Mouse (Mus musculus) midbrain, embryonic 10.5 days (tissue): ENCODE results near the gene Vipr1. TPM values are rescaled to one million over a fixed set of nuclear protein-coding genes. Genes with fewer than 3 reads are reported as not detected.
A peak's percentile ranks its signal among the peaks of the same experiment; 100 is the strongest.

Source experiments
- DNase-seq: peaks from one replicate; pipeline ENCODE4 v3.0.0-alpha.2; 2017; ENCODE audit warnings: low spot score
- H3K27ac ChIP-seq: fragments of 300-500 bp; sonication (generic); replicated peaks from 2 replicates; pipeline ENCODE4 v1.5.1; 2016; ENCODE audit warnings: mild to moderate bottlenecking
- H3K27me3 ChIP-seq: fragments of 300-500 bp; sonication (generic); 2 replicates; pipeline ENCODE4 v1.6.1; 2016; ENCODE audit warnings: low read depth, mild to moderate bottlenecking; ENCODE audit not compliant: poor library complexity, severe bottlenecking
- H3K36me3 ChIP-seq: fragments of 300-500 bp; sonication (generic); 2 replicates; pipeline ENCODE4 v1.6.1; 2016; ENCODE audit warnings: mild to moderate bottlenecking, moderate library complexity
- H3K4me1 ChIP-seq: fragments of 300-500 bp; sonication (generic); 2 replicates; pipeline ENCODE4 v1.6.1; 2016
- H3K4me3 ChIP-seq: fragments of 300-500 bp; sonication (generic); 2 replicates; pipeline ENCODE4 v1.5.1; 2016; ENCODE audit warnings: mild to moderate bottlenecking, moderate library complexity
- H3K9me3 ChIP-seq: fragments of 300-500 bp; sonication (generic); replicated peaks from 2 replicates; pipeline ENCODE4 v1.6.1; 2016; ENCODE audit warnings: mild to moderate bottlenecking
- WGBS: fragments of 180-500 bp; shearing (Covaris S2); methylation state at CpG from one replicate; pipeline ENCODE4 v1.1.7; 2016; 5-methylcytosine and 5-hydroxymethylcytosine counted together
- polyA plus RNA-seq: library from polyadenylated mRNA; unstranded; fragments of >200 nt; fragmentation: Nextera tagmentation; extraction: Ambion mirVana; gene quantifications from 2 replicates; pipeline ENCODE4 v1.2.1, GENCODE M21; 2016

Vipr1 gene
- polyA plus RNA-seq, 1 experiment from 2014 or later = 0.80 TPM

DNA sequence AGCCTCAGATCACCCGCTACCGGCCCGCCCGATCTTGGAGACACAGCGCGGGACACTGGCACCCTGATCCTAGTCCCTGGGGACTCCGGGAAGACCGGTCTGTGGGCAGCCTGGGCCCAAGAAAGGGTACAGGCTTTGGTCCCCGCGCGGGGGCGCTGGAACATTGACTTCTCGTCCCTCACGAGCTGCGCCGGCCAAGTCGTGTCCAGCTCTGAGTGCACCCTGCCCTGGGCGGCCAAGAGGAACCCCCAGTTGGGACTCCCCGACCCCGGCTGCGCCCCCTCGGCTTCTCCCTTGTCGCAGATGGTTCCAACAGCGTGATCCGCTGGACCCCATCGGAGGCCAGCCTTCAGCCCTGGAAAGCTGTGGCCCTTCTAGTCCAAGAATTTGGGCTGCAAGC lies 515 bp upstream of the Vipr1 start, which contains the start of gene Lyzl4:
Gene Lyzl4, minus strand, starts transcription at position 96 of the 400 bp plus-strand sequence.
- under 1% methylated on average over 26 of the region's 26 CpGs for WGBS
- H3K27me3 ChIP-seq = peaks cover 90% of the 10 kb centered on the region
- peaks cover 24% of the 10 kb centered on the region for H3K4me1 ChIP-seq
- peak; percentile 84 for DNase-seq
- peak within 1 kb of the TSS; percentile 78 for H3K27ac ChIP-seq
- peak within 1 kb of the TSS; percentile 64 for H3K4me3 ChIP-seq
- no peaks in the 10 kb centered on the region for H3K36me3 ChIP-seq
- no peaks in the 10 kb centered on the region for H3K9me3 ChIP-seq

DNA sequence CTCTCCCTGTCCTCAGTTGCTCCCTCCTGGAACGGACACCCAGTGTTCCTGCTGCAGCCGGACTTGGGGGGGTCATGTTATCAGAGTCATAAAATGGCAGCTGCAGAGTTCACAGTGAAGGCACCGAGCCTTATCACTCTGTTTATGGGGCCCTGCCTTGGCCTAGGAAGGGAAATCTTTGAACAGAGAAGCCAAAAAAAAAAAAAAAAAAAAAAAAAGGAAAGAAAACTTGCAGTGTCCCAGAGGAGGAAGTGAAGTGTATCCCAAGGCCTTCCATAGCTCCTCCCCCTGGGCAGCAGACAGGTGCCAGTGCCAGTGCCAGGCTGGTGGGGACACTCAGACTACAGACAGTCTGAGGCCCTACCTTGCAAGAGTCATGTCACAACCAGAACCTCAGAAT lies 2.3 kb downstream of the Vipr1 start:
- H3K27me3 ChIP-seq = peaks cover 65% of the 10 kb centered on the region
- no peaks in the 10 kb centered on the region for H3K9me3 ChIP-seq
- no peak overlapping the region for H3K4me3 ChIP-seq
- 82% methylated on average over 3 of the region's 3 CpGs for WGBS
- DNase-seq = no peak
- no peak overlapping the region for H3K27ac ChIP-seq
- peaks cover 24% of the 10 kb centered on the region for H3K4me1 ChIP-seq
- H3K36me3 ChIP-seq = no peaks in the 10 kb centered on the region

DNA sequence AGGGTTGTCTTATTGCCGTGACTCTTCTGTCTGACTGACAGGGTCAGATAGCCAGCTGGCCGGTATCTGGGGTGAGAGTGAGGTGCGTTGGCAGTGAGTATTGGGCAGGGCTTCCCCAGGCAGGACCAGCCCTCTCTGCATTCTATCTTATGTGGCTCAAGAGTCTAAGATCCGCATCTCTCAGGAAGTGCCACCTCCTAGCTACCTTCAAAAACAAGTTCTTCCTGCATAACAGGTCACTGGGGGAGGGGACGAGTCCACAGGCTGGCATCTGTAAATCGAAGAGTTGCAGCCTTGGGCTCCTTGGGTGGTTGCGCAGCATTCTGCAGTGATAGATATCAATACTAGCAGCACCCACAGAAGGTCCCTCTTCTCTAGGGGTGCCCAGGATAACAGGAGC lies 4.5 kb downstream of the Vipr1 start:
- WGBS = 76% methylated on average over 7 of the region's 7 CpGs
- DNase-seq = no peak
- H3K27me3 ChIP-seq = peaks cover 43% of the 10 kb centered on the region
- no peak overlapping the region for H3K27ac ChIP-seq
- H3K36me3 ChIP-seq = no peaks in the 10 kb centered on the region
- H3K4me3 ChIP-seq = no peak overlapping the region
- peaks cover 14% of the 10 kb centered on the region for H3K4me1 ChIP-seq
- no peaks in the 10 kb centered on the region for H3K9me3 ChIP-seq

DNA sequence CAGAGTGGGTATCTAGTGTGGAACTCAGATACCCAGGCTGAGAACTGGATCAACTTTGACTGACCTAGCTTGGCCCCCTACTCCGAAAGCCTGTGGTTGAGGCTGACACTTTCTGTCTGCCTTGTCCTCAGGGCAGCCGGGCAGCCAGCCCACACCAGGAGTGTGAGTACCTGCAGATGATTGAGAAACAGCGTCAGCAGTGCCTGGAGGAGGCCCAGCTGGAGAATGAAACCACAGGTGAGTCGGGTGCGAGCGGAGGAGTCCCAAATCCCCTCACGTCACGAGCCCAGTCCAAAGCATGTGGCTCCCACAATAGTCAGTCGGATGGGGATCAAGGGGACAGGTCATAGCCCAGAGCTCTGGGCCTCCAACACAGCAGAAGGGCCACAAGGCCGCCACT lies 11.2 kb downstream of the Vipr1 start:
- no peaks in the 10 kb centered on the region for H3K27me3 ChIP-seq

DNA sequence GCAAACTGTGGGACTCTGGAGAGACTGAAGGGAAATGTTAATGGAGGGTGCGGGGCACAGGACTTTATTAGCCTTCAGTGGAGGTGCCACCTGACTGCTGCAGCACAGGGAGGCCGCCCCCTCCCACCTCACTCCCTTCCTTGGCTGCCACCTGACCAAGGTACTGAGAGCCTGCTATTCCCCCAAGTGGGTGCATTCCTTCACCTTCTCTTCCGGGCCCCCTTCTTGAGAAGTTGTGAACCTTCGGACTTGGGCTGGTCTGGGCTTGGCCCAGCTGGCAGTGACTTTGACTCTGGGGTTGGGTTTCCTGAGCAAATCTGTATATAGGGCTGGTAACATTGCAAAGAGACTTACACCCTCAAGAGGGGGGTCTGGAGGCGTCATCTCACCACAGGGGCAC lies 13.8 kb downstream of the Vipr1 start:
- 87% methylated on average over 5 of the region's 5 CpGs for WGBS
- no peaks in the 10 kb centered on the region for H3K27me3 ChIP-seq
- no peak overlapping the region for H3K27ac ChIP-seq
- H3K9me3 ChIP-seq = no peaks in the 10 kb centered on the region
- DNase-seq = no peak
- H3K36me3 ChIP-seq = no peaks in the 10 kb centered on the region
- H3K4me1 ChIP-seq = no peaks in the 10 kb centered on the region
- no peak overlapping the region for H3K4me3 ChIP-seq

More for the DNA sequence above, 11.2 kb downstream of the Vipr1 start:
- Histone ChIP-seq H3K4me1 (no peaks in the 10 kb centered on the region), H3K27ac (no peak overlapping the region), H3K36me3 (no peaks in the 10 kb centered on the region), H3K4me3 (no peak overlapping the region), H3K9me3 (no peaks in the 10 kb centered on the region)
- WGBS = 89% methylated on average over 10 of the region's 10 CpGs
- DNase-seq = no peak

DNA sequence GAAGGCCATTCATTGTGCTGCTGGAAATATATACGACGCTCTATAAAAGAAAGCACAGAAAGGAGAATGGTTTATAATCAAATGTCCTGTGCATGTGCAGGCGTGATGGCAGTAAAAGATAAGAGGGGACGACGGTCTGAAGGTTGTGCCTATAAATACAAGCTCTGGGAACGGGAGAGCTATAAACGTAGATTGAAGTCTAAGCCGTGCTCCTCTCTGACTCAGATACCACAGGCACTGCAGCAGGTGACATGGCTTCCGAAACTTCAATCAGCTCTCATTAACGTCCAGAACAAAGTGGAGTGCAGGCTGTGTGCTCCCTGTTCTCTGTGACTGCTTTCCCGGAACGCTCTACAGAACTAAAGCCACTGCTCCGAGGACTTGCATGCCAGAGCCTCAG lies 14.6 kb downstream of the Vipr1 start:
- WGBS = 81% methylated on average over 13 of the region's 13 CpGs
- Histone ChIP-seq H3K9me3 (no peaks in the 10 kb centered on the region), H3K4me1 (no peaks in the 10 kb centered on the region), H3K27me3 (no peaks in the 10 kb centered on the region), H3K27ac (no peak overlapping the region), H3K4me3 (no peak overlapping the region), H3K36me3 (no peaks in the 10 kb centered on the region)
- no peak for DNase-seq

DNA sequence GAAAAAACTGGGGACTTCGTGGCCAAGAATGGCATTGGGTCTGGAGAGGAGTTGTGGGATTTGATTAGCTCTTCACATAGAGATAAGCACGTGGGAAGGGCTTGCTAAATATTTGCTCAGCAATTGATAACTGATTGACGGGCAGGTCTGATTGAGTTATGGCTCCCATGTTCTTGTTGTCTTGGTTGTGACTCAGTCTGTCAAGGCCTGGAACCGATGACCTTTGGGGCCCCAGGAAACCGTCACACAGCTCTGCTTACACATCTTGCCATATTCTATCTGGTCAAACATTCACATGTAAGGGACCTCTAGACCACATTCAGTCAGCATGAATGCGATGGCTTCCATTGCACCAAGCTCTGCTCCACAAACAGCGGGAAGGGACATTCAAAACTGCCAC lies 15.7 kb downstream of the Vipr1 start:
- Histone ChIP-seq H3K4me1 (no peaks in the 10 kb centered on the region), H3K27me3 (no peaks in the 10 kb centered on the region), H3K9me3 (no peaks in the 10 kb centered on the region), H3K4me3 (no peak overlapping the region), H3K36me3 (no peaks in the 10 kb centered on the region), H3K27ac (no peak overlapping the region)
- DNase-seq = no peak
- WGBS = 87% methylated on average over 7 of the region's 7 CpGs

DNA sequence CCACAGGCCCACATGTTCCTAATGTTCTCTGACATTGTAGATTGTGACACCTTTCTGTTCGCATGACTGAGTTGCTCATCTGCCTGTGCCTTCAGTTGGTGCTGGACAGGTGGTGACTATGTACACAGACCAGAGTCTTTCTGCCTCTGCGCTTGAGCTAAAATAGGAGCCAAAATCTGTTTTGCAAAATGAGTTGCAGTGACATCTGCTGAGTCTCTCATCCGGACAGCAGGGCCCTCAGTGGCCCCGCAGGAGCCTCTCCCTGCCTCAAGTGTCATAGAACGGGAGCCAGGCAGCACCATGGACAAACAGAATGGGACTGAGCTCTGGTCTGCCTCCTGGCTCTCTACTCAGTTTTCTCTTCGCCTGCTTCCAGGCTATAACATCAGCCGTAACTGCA lies 17.3 kb downstream of the Vipr1 start:
- Histone ChIP-seq H3K4me1 (no peaks in the 10 kb centered on the region), H3K27ac (no peak overlapping the region), H3K27me3 (no peaks in the 10 kb centered on the region), H3K9me3 (no peaks in the 10 kb centered on the region), H3K4me3 (no peak overlapping the region), H3K36me3 (no peaks in the 10 kb centered on the region)
- DNase-seq = no peak
- WGBS = 79% methylated on average over 7 of the region's 7 CpGs

DNA sequence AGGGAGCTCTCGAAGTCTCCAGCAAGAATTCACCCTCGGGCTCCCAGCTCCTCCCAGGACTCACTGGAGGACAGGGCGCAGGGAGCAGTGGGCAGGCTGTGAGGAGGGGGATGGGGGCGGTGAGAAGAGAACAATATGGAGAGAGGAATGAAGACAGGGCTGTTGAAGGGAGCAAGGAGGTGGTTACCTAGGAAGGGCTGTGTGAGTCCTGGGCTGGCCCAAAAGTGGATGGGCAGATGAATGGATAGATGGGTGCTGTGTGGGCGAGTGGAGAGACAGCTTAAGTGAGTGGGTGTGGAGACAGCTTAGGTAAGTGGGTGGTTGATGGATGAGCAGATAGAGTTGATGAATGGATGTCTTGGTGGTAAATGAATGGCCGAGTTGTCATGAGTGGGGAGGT lies 21.0 kb downstream of the Vipr1 start:
- peaks cover 27% of the 10 kb centered on the region for H3K27me3 ChIP-seq
- DNase-seq = no peak
- H3K36me3 ChIP-seq = no peaks in the 10 kb centered on the region
- H3K9me3 ChIP-seq = no peaks in the 10 kb centered on the region
- H3K27ac ChIP-seq = no peak overlapping the region
- no peak overlapping the region for H3K4me3 ChIP-seq
- peaks cover 13% of the 10 kb centered on the region; the same call in 1 of the 2 replicates for H3K4me1 ChIP-seq
- 78% methylated on average over 6 of the region's 6 CpGs for WGBS

DNA sequence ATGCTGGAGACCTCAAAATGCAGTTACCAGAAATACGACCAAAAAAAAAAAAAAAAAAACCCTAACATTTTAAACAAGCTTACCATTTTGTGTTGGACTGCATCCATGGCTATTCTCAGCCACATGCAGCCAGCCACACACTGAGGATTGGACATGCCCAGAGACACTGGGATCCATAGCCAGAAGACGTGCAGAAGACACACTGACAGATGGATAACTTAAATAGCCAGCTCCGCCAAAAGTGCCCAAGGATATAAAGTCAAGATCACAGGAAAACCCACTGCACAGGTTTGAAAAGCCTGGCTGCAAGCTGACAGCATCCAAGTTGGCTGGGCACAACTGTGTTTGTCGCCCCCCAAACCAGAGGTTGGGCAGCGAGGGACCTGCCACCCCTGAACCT lies 21.6 kb downstream of the Vipr1 start:
- 87% methylated on average over 5 of the region's 5 CpGs for whole genome bisulfite sequencing
- H3K27me3 ChIP-seq = peaks cover 34% of the 10 kb centered on the region
- H3K4me1 ChIP-seq = peaks cover 20% of the 10 kb centered on the region
- H3K36me3 ChIP-seq = no peaks in the 10 kb centered on the region
- no peak overlapping the region for H3K27ac ChIP-seq
- H3K9me3 ChIP-seq = no peaks in the 10 kb centered on the region
- DNase-seq = no peak
- H3K4me3 ChIP-seq = no peak overlapping the region

DNA sequence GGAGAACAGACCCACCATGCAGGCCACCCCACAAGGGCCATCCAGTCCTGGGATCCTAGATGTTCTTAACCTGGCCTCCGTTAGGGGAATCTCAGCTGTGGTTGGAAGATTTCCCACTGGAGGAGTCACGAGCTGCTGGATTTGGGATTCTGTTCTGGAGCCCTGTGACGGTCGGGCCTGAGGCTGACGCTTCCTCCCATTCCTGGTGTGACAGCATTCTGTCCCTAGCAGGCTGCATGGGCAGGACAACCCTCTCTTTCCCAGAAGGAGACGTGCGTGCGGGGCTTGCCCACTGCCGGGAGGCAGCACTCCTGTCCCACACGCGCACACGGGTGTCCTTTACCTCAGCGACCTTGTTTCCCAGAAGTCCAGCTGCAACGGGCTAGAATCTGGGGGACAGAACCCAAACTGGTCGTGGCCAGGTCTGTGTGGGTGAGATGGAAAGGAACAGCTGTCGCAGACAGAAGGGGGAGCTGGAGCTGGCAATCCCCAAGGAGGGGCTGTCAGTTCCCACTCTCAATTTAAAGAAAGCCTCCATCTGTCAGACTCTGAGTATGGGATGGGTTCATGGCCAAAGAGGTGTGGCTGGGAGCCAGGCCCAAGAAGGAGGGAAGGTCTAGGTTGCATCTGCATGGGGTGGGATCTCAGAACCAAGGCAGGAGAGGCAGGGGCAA lies 24.6 kb downstream of the Vipr1 start:
- no peak for DNase-seq
- H3K27me3 ChIP-seq = peaks cover 55% of the 10 kb centered on the region
- peak overlapping the region; percentile 43 for H3K27ac ChIP-seq

DNA sequence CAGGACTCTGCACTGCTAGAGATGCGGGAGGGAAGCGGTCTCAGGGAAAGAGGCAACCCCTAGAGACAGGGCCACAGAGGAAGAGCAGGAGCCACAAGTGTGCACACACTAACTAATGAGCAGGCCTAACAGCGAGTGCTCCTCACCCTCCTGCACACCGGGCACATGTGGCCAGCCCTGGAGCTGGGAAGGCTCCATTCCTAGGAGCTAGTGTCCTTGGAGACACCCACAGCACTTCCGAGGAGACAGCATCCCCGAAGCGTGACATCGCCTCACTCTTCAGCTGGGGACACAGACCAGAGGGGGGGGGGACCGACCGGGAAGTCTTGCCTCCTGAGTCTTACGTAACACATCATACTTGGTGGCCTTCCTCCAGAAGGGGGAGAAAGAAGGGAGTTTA lies 25.3 kb downstream of the Vipr1 start:
- no peaks in the 10 kb centered on the region for H3K36me3 ChIP-seq
- WGBS = 78% methylated on average over 11 of the region's 11 CpGs
- peak overlapping the region; percentile 43 for H3K27ac ChIP-seq
- no peaks in the 10 kb centered on the region for H3K9me3 ChIP-seq
- peaks cover 51% of the 10 kb centered on the region for H3K4me1 ChIP-seq
- H3K4me3 ChIP-seq = no peak overlapping the region
- DNase-seq = no peak
- H3K27me3 ChIP-seq = peaks cover 55% of the 10 kb centered on the region

More for the DNA sequence above, 24.6 kb downstream of the Vipr1 start:
- WGBS = 85% methylated on average over 16 of the region's 16 CpGs
- no peak overlapping the region for H3K4me3 ChIP-seq
- H3K9me3 ChIP-seq = no peaks in the 10 kb centered on the region
- H3K4me1 ChIP-seq = peaks cover 47% of the 10 kb centered on the region
- no peaks in the 10 kb centered on the region for H3K36me3 ChIP-seq

DNA sequence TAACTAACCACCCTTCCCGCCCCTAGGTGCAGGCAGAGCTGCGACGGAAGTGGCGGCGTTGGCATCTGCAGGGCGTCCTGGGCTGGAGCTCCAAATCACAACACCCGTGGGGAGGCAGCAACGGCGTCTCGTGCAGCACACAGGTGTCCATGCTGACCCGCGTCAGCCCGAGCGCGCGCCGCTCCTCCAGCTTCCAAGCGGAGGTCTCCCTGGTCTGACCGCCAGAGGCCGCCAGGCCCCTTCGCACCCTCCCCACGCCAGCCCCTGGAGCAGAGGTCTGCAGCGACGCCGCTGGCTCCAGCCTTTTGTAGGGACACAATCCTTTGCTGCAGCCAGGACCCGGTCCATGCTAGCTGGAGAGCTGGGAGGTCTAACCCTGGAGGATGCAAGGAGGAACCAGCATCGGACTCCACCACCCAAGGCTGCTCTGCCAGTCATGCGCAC lies 26.9 kb downstream of the Vipr1 start:
- no peaks in the 10 kb centered on the region for H3K9me3 ChIP-seq
- peaks cover 51% of the 10 kb centered on the region for H3K4me1 ChIP-seq
- peaks cover 55% of the 10 kb centered on the region for H3K27me3 ChIP-seq
- under 1% methylated on average over 28 of the region's 28 CpGs for WGBS
- no peaks in the 10 kb centered on the region for H3K36me3 ChIP-seq
- H3K4me3 ChIP-seq = peak overlapping the region; percentile 49
- peak; percentile 86 for DNase-seq
- peak overlapping the region; percentile 61 for H3K27ac ChIP-seq
